Mouse (Mus musculus) heart, embryonic 11.5 days (tissue): Measurements from ENCODE around the gene Cttn. TPM values are rescaled to one million over a fixed set of nuclear protein-coding genes. Genes with fewer than 3 reads are reported as not detected.

Source experiments
- ATAC-seq: fragments of 200-750 bp; cut with Nextera tagmentation; replicated peaks from 2 replicates; pipeline ENCODE4 v1.8.0; 2017; ENCODE audit warnings: moderate library complexity; ENCODE audit not compliant: insufficient number of reproducible peaks, low FRiP score, low TSS enrichment
- H3K27ac ChIP-seq: fragments of 300-500 bp; sonication (generic); 2 replicates; pipeline ENCODE4 v1.5.1; 2014; ENCODE audit warnings: mild to moderate bottlenecking, low read depth, low read length
- H3K27me3 ChIP-seq: fragments of 300-500 bp; sonication (generic); 2 replicates; pipeline ENCODE4 v1.6.1; 2014; ENCODE audit warnings: mild to moderate bottlenecking, low read length, mixed read lengths; ENCODE audit not compliant: control insufficient read depth, insufficient read depth
- H3K36me3 ChIP-seq: fragments of 300-500 bp; sonication (generic); 2 replicates; pipeline ENCODE4 v1.6.1; 2014; ENCODE audit warnings: mild to moderate bottlenecking, low read length, moderate library complexity, mixed read lengths; ENCODE audit not compliant: control insufficient read depth, insufficient read depth
- H3K4me1 ChIP-seq: fragments of 300-500 bp; sonication (generic); 2 replicates; pipeline ENCODE4 v1.6.1; 2014; ENCODE audit warnings: low read length; ENCODE audit not compliant: control insufficient read depth, insufficient read depth
- H3K4me2 ChIP-seq: fragments of 300-500 bp; sonication (generic); 2 replicates; pipeline ENCODE4 v1.6.1; 2014; ENCODE audit warnings: mild to moderate bottlenecking, moderate library complexity
- H3K4me3 ChIP-seq: fragments of 300-500 bp; sonication (generic); 2 replicates; pipeline ENCODE4 v1.5.1; 2014; ENCODE audit warnings: low read depth, low read length
- H3K9ac ChIP-seq: fragments of 300-500 bp; sonication (generic); 2 replicates; pipeline ENCODE4 v1.6.1; 2014; ENCODE audit warnings: mild to moderate bottlenecking, low read depth, low read length, moderate library complexity
- H3K9me3 ChIP-seq: fragments of 300-500 bp; sonication (generic); replicated peaks from 2 replicates; pipeline ENCODE4 v1.6.1; 2016; ENCODE audit warnings: low read length; ENCODE audit not compliant: control insufficient read depth
- WGBS: fragments of 180-500 bp; shearing (Covaris S2); extraction: QIAGEN DNeasy Blood & Tissue Kit; methylation state at CpG from one replicate; pipeline ENCODE4 v1.1.7; 2014; ENCODE audit not compliant: insufficient replicate concordance; 5-methylcytosine and 5-hydroxymethylcytosine counted together
- polyA plus RNA-seq: library from polyadenylated mRNA; unstranded; fragments of >200 nt; fragmentation: Nextera tagmentation; extraction: Ambion mirVana; gene quantifications from 2 replicates; pipeline ENCODE4 v1.2.1, GENCODE M21; 2014

Cttn gene
- polyA plus RNA-seq, 1 experiment from 2014 or later = 128 TPM

- H3K4me3 ChIP-seq = no peak overlapping the region
- H3K4me2 ChIP-seq = no peak overlapping the region
- 93% methylated on average over 7 of the region's 7 CpGs for WGBS
- H3K27ac ChIP-seq = no peak overlapping the region
- H3K9ac ChIP-seq = no peak overlapping the region
- no peak for ATAC-seq
- H3K36me3 ChIP-seq = peaks cover 49% of the 10 kb centered on the region
- H3K4me1 ChIP-seq = no peaks in the 10 kb centered on the region
- H3K27me3 ChIP-seq = no peaks in the 10 kb centered on the region
- no peaks in the 10 kb centered on the region for H3K9me3 ChIP-seq
Measured at GRCm38 (mm10) chr7:144444788-144445187, 26.0 kb downstream of the Cttn start.

DNA sequence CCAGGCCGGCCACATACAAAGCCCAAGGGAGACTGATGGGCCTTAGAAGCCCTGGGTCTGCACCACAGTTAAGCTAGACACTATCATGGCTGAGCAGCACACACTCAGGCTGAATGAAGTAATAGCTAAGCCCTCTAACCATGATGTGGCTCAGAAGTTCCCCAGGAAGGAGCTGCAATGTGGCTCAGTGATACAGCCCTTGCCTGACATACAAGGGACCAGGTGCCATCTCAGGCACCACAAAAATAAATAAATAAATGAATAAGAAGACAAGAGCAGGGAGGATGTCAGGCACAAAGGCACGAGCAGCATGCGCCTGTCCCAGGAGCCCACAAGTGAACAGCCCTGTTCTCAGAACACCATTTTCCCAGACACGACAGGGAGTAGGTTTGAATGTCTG lies 28.8 kb downstream of the Cttn start:
- Histone ChIP-seq H3K9ac (no peak overlapping the region), H3K4me2 (no peak overlapping the region), H3K27ac (no peak overlapping the region), H3K9me3 (no peaks in the 10 kb centered on the region), H3K27me3 (no peaks in the 10 kb centered on the region), H3K4me1 (no peaks in the 10 kb centered on the region), H3K4me3 (no peak overlapping the region), H3K36me3 (peaks cover 61% of the 10 kb centered on the region)
- WGBS = 86% methylated on average over 4 of the region's 4 CpGs
- no peak for ATAC-seq

GRCm38 (mm10) chr7:144441466-144441865 lies 29.3 kb downstream of the Cttn start:
- WGBS = 92% methylated on average over 11 of the region's 11 CpGs
- Histone ChIP-seq H3K4me3 (no peak overlapping the region), H3K9ac (no peak overlapping the region), H3K4me2 (no peak overlapping the region), H3K36me3 (peaks cover 64% of the 10 kb centered on the region), H3K27me3 (no peaks in the 10 kb centered on the region), H3K4me1 (no peaks in the 10 kb centered on the region), H3K27ac (no peak overlapping the region), H3K9me3 (no peaks in the 10 kb centered on the region)
- ATAC-seq = no peak

DNA sequence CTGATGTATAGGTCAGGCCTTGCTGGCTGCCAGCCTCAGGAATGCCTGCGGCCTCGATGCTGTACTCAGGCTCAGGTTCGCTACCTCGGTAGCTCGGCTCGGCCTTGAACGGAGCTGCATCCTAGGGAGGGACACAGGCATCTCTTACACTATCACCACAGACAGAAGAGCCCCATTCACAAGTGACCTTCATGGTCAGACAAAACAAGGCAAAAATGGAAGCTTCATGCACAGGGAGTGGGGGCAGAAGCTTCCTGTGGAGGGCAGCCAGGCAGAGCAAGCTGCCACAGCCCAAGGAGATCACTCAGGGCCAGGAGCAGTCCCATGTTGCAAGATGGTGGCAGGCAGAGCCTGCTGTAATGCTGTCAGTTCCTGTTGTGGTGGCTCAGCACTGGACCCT lies 32.0 kb downstream of the Cttn start:
- peaks cover 55% of the 10 kb centered on the region for H3K36me3 ChIP-seq

GRCm38 (mm10) chr7:144432920-144433319 lies 37.9 kb downstream of the Cttn start:
- Histone ChIP-seq H3K9ac (no peak overlapping the region), H3K27ac (no peak overlapping the region), H3K9me3 (no peaks in the 10 kb centered on the region), H3K4me2 (no peak overlapping the region), H3K36me3 (peaks cover 15% of the 10 kb centered on the region), H3K4me1 (no peaks in the 10 kb centered on the region), H3K4me3 (no peak overlapping the region), H3K27me3 (no peaks in the 10 kb centered on the region)
- ATAC-seq = no peak
- 65% methylated on average over 2 of the region's 2 CpGs for WGBS

More for the DNA sequence above, 32.0 kb downstream of the Cttn start:
- Histone ChIP-seq H3K9me3 (no peaks in the 10 kb centered on the region), H3K4me3 (no peak overlapping the region), H3K4me1 (no peaks in the 10 kb centered on the region), H3K27me3 (no peaks in the 10 kb centered on the region), H3K4me2 (no peak overlapping the region), H3K27ac (no peak overlapping the region), H3K9ac (no peak overlapping the region)
- no peak for ATAC-seq
- WGBS = 92% methylated on average over 7 of the region's 7 CpGs

DNA sequence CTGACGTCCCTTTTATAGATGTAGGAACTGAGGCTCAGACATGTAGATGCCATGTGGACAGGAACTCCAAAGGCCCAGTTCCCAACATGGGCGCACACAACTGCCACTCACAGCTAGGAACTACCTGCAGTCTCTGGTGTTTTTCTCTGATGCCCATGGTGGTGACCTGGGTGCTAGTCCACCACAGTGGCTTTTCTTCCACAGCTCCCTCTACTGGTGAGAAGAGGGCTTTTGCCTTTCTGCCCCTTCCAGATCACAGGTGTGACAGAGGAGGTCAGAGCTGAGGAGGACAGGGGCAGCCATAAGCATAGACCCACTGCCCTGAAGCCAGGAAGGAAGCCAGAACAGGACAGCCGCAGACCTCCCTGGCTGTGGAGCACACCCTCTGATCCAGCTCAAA lies 43.3 kb downstream of the Cttn start:
- WGBS = 73% methylated on average over 3 of the region's 3 CpGs
- no peak for ATAC-seq
- no peak overlapping the region for H3K4me2 ChIP-seq
- no peaks in the 10 kb centered on the region for H3K4me1 ChIP-seq
- H3K9ac ChIP-seq = no peak overlapping the region
- H3K36me3 ChIP-seq = no peaks in the 10 kb centered on the region
- H3K4me3 ChIP-seq = no peak overlapping the region
- H3K9me3 ChIP-seq = no peaks in the 10 kb centered on the region
- no peak overlapping the region for H3K27ac ChIP-seq
- 0 out of 2 replicates have a peak, but pooled peaks cover 3% of the 10 kb centered on the region for H3K27me3 ChIP-seq

- no peak overlapping the region for H3K4me3 ChIP-seq
- no peak overlapping the region for H3K4me2 ChIP-seq
- WGBS = 89% methylated on average over 3 of the region's 3 CpGs
- no peak for ATAC-seq
- no peaks in the 10 kb centered on the region for H3K36me3 ChIP-seq
- 0 out of 2 replicates have a peak, but pooled peaks cover 3% of the 10 kb centered on the region for H3K27me3 ChIP-seq
- no peak overlapping the region for H3K9ac ChIP-seq
- no peak overlapping the region for H3K27ac ChIP-seq
- no peaks in the 10 kb centered on the region for H3K9me3 ChIP-seq
- H3K4me1 ChIP-seq = no peaks in the 10 kb centered on the region
Measured at GRCm38 (mm10) chr7:144426594-144426993, 44.2 kb downstream of the Cttn start.

GRCm38 (mm10) chr7:144425953-144426352 lies 44.9 kb downstream of the Cttn start:
- H3K9ac ChIP-seq = no peak overlapping the region
- H3K9me3 ChIP-seq = no peaks in the 10 kb centered on the region
- H3K4me1 ChIP-seq = no peaks in the 10 kb centered on the region
- no peaks in the 10 kb centered on the region for H3K36me3 ChIP-seq
- no peak overlapping the region for H3K27ac ChIP-seq
- ATAC-seq = no peak
- WGBS = 12% methylated on average over 8 of the region's 8 CpGs
- no peak overlapping the region for H3K4me2 ChIP-seq
- no peak overlapping the region for H3K4me3 ChIP-seq
- H3K27me3 ChIP-seq = 0 out of 2 replicates have a peak, but pooled peaks cover 3% of the 10 kb centered on the region

DNA sequence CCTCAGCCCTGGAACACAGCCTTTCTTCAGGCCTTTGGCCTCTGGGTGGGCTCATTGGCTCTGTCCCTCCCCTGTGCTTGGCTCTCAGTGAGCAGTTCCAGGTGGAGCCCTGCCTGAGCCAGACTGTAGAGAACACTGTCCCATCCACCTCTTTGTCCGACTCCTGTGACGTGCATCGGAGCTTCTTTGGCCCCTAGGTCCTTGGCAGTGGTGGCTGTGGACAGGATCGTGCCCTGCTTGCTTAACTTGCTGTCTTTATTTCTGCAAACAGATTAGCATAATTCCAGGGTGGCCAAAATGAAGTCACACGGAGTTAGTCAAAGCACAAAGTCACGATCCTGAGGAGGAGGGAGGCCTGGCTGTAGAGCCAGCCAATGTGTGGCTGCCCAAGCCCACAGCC lies 49.3 kb downstream of the Cttn start:
- H3K4me3 ChIP-seq = no peak overlapping the region
- no peak for ATAC-seq
- H3K4me1 ChIP-seq = peaks cover 11% of the 10 kb centered on the region; the same call in 1 of the 2 replicates
- WGBS = 69% methylated on average over 6 of the region's 6 CpGs
- no peaks in the 10 kb centered on the region for H3K9me3 ChIP-seq
- H3K9ac ChIP-seq = no peak overlapping the region
- H3K4me2 ChIP-seq = no peak overlapping the region
- 0 out of 2 replicates have a peak, but pooled peaks cover 2% of the 10 kb centered on the region for H3K27me3 ChIP-seq
- no peaks in the 10 kb centered on the region for H3K36me3 ChIP-seq
- H3K27ac ChIP-seq = no peak overlapping the region
